Mouse (Mus musculus) MEL (cell line): ENCODE measurements at regions not wholly inside any gene's neighbourhood (a gene's known extent, or its start where the extent isn't known, plus 50 kb on each side); places are given as distances from the start of the nearest gene placed in this dataset.

Experiments
- DNase-seq: peaks from one replicate; pipeline ENCODE4 v3.0.0; 2011; ENCODE audit warnings: low read depth, low spot score
- H3K27ac ChIP-seq: 2 replicates; pipeline ENCODE4 v1.5.1; 2012; ENCODE audit warnings: low read depth, mild to moderate bottlenecking, control low read depth, low read length, moderate library complexity; ENCODE audit not compliant: control insufficient read depth
- H3K27me3 ChIP-seq, 2 experiments: fragments of 150-350 bp in 1 of 2; sonication (generic) in 1 of 2; 2 replicates each; pipeline ENCODE4 v1.6.1; 2012; ENCODE audit warnings: low read length in 2 of 2, mild to moderate bottlenecking in 2 of 2, improper control_type of control experiment in 1 of 2, moderate library complexity in 1 of 2; ENCODE audit not compliant: insufficient read depth in 2 of 2, control insufficient read depth in 1 of 2
- H3K36me3 ChIP-seq, 2 experiments: 2 replicates each; pipeline ENCODE4 v1.6.1; 2012 to 2014; ENCODE audit warnings: low read length in 2 of 2, improper control_type of control experiment in 1 of 2, inconsistent platforms in 1 of 2, mild to moderate bottlenecking in 1 of 2; ENCODE audit not compliant: insufficient read depth in 2 of 2, control insufficient read depth in 1 of 2
- H3K4me1 ChIP-seq, 2 experiments: fragments of 150-350 bp in 1 of 2; sonication (generic) in 1 of 2; 2 replicates each; pipeline ENCODE4 v1.6.1; 2012; ENCODE audit warnings: low read length in 2 of 2, improper control_type of control experiment in 1 of 2, mild to moderate bottlenecking in 1 of 2; ENCODE audit not compliant: insufficient read depth in 2 of 2, control insufficient read depth in 1 of 2
- H3K4me3 ChIP-seq, 2 experiments: fragments of 150-350 bp in 1 of 2; sonication (generic) in 1 of 2; 2 replicates each; pipeline ENCODE4 v1.5.1; 2012; ENCODE audit warnings: low read depth in 2 of 2, low read length in 2 of 2, mild to moderate bottlenecking in 2 of 2, moderate library complexity in 2 of 2, control low read depth in 1 of 2, improper control_type of control experiment in 1 of 2; ENCODE audit not compliant: control insufficient read depth in 1 of 2, insufficient read depth in 1 of 2
- H3K79me2 ChIP-seq: 2 replicates; pipeline ENCODE4 v1.6.1; 2012; ENCODE audit warnings: mild to moderate bottlenecking, low read length, moderate library complexity; ENCODE audit not compliant: control insufficient read depth, poor library complexity, insufficient read depth
- H3K9ac ChIP-seq: 2 replicates; pipeline ENCODE4 v1.6.1; 2012; ENCODE audit warnings: low read depth, mild to moderate bottlenecking, control low read depth, low read length, moderate library complexity; ENCODE audit not compliant: control insufficient read depth, poor library complexity, severe bottlenecking
- H3K9me3 ChIP-seq: fragments of 150-350 bp; sonication (generic); replicated peaks from 2 replicates; pipeline ENCODE4 v1.6.1; 2012; ENCODE audit warnings: mild to moderate bottlenecking, low read length, improper control_type of control experiment, moderate library complexity; ENCODE audit not compliant: insufficient read depth
- BHLHE40 ChIP-seq: IDR thresholded peaks from 2 replicates; pipeline ENCODE4 v1.6.1; 2012; ENCODE audit warnings: low read depth, mild to moderate bottlenecking, inconsistent platforms, low read length, improper control_type of control experiment, borderline replicate concordance
- CHD1 ChIP-seq: IDR thresholded peaks from 2 replicates; pipeline ENCODE4 v1.6.1; 2012; ENCODE audit warnings: low read depth, mild to moderate bottlenecking, inconsistent platforms, low read length, improper control_type of control experiment
- CHD2 ChIP-seq: IDR thresholded peaks from 2 replicates; pipeline ENCODE4 v1.6.1; 2011; ENCODE audit warnings: low read length, improper control_type of control experiment
- CTCF ChIP-seq, 3 experiments: IDR thresholded peaks in 2 of 3; conservative IDR thresholded peaks in 1 of 3; 2 replicates each; pipeline ENCODE4 v1.5.1; 2011 to 2012; ENCODE audit warnings: low read length in 3 of 3, low read depth in 2 of 3, mild to moderate bottlenecking in 2 of 3, improper control_type of control experiment in 1 of 3, inconsistent platforms in 1 of 3, mixed read lengths in 1 of 3, moderate library complexity in 1 of 3; ENCODE audit not compliant: control insufficient read depth in 1 of 3, insufficient read depth in 1 of 3, poor library complexity in 1 of 3, severe bottlenecking in 1 of 3
- E2F4 ChIP-seq: IDR thresholded peaks from 2 replicates; pipeline ENCODE4 v1.6.1; 2011; ENCODE audit warnings: low read depth, low read length, improper control_type of control experiment, borderline replicate concordance
- ELF1 ChIP-seq: IDR thresholded peaks from 2 replicates; pipeline ENCODE4 v1.6.1; 2014; ENCODE audit warnings: low read depth, mild to moderate bottlenecking, inconsistent platforms, low read length, improper control_type of control experiment, moderate library complexity
- EP300 ChIP-seq, 2 experiments: IDR thresholded peaks; 2 replicates each; pipeline ENCODE4 v1.6.1; 2011; ENCODE audit warnings: improper control_type of control experiment in 2 of 2, low read length in 2 of 2, low read depth in 1 of 2, mild to moderate bottlenecking in 1 of 2
- ETS1 ChIP-seq: IDR thresholded peaks from 2 replicates; pipeline ENCODE4 v1.6.1; 2012; ENCODE audit warnings: low read depth, mild to moderate bottlenecking, inconsistent platforms, low read length, improper control_type of control experiment, moderate library complexity
- GATA1 ChIP-seq: IDR thresholded peaks from 2 replicates; pipeline ENCODE4 v1.6.1; 2011; ENCODE audit warnings: low read depth, low read length, improper control_type of control experiment
- HCFC1 ChIP-seq: IDR thresholded peaks from 2 replicates; pipeline ENCODE4 v1.6.1; 2012; ENCODE audit warnings: low read depth, mild to moderate bottlenecking, inconsistent platforms, low read length, improper control_type of control experiment, moderate library complexity
- KAT2A ChIP-seq: conservative IDR thresholded peaks from 2 replicates; pipeline ENCODE4 v1.6.1; 2012; ENCODE audit warnings: low read depth, low read length, improper control_type of control experiment, inconsistent platforms
- MAX ChIP-seq: IDR thresholded peaks from 2 replicates; pipeline ENCODE4 v1.6.1; 2011; ENCODE audit warnings: low read length, improper control_type of control experiment
- MAZ ChIP-seq: IDR thresholded peaks from 2 replicates; pipeline ENCODE4 v1.6.1; 2012; ENCODE audit warnings: low read depth, mild to moderate bottlenecking, inconsistent platforms, low read length, improper control_type of control experiment
- MEF2A ChIP-seq: IDR thresholded peaks from 2 replicates; pipeline ENCODE4 v1.6.1; 2014; ENCODE audit warnings: low read depth, mild to moderate bottlenecking, inconsistent platforms, low read length, improper control_type of control experiment; ENCODE audit not compliant: poor library complexity, insufficient replicate concordance, severe bottlenecking; ENCODE audit errors: extremely low read depth
- MYB ChIP-seq: IDR thresholded peaks from 2 replicates; pipeline ENCODE4 v1.6.1; 2011; ENCODE audit warnings: mild to moderate bottlenecking, low read depth, low read length, improper control_type of control experiment
- MYC ChIP-seq: IDR thresholded peaks from 2 replicates; pipeline ENCODE4 v1.6.1; 2011; ENCODE audit warnings: low read depth, mild to moderate bottlenecking, low read length, improper control_type of control experiment, moderate library complexity
- NELFE ChIP-seq: IDR thresholded peaks from 2 replicates; pipeline ENCODE4 v1.6.1; 2011; ENCODE audit warnings: low read depth, low read length, improper control_type of control experiment
- NRF1 ChIP-seq: IDR thresholded peaks from 2 replicates; pipeline ENCODE4 v1.6.1; 2014; ENCODE audit warnings: low read depth, mild to moderate bottlenecking, inconsistent platforms, low read length, improper control_type of control experiment, moderate library complexity; ENCODE audit not compliant: poor library complexity, insufficient read depth, severe bottlenecking
- POLR2A ChIP-seq, 2 experiments: IDR thresholded peaks; 2 replicates each; pipeline ENCODE4 v1.6.1; 2011 to 2012; ENCODE audit warnings: low read length in 2 of 2, mild to moderate bottlenecking in 2 of 2, control low read depth in 1 of 2, improper control_type of control experiment in 1 of 2, low read depth in 1 of 2, moderate library complexity in 1 of 2; ENCODE audit not compliant: control insufficient read depth in 1 of 2, insufficient read depth in 1 of 2, poor library complexity in 1 of 2
- POLR2AphosphoS5 ChIP-seq: IDR thresholded peaks from 2 replicates; pipeline ENCODE4 v1.6.1; 2012; ENCODE audit warnings: low read depth, borderline replicate concordance, mild to moderate bottlenecking, inconsistent platforms, low read length, moderate library complexity, mixed read lengths
- RAD21 ChIP-seq: IDR thresholded peaks from 2 replicates; pipeline ENCODE4 v1.6.1; 2011; ENCODE audit warnings: mild to moderate bottlenecking, low read depth, low read length, improper control_type of control experiment
- RCOR1 ChIP-seq: IDR thresholded peaks from 2 replicates; pipeline ENCODE4 v1.6.1; 2012; ENCODE audit warnings: low read depth, mild to moderate bottlenecking, inconsistent platforms, low read length, improper control_type of control experiment
- SIN3A ChIP-seq: IDR thresholded peaks from 2 replicates; pipeline ENCODE4 v1.6.1; 2012; ENCODE audit warnings: low read length, improper control_type of control experiment, inconsistent platforms
- TAL1 ChIP-seq: IDR thresholded peaks from 2 replicates; pipeline ENCODE4 v1.6.1; 2012; ENCODE audit warnings: mild to moderate bottlenecking, inconsistent platforms, low read length, moderate library complexity, mixed read lengths
- TBP ChIP-seq: IDR thresholded peaks from 2 replicates; pipeline ENCODE4 v1.8.0; 2011; ENCODE audit warnings: low read depth, low read length, improper control_type of control experiment
- TCF12 ChIP-seq: IDR thresholded peaks from 2 replicates; pipeline ENCODE4 v1.6.1; 2014; ENCODE audit warnings: low read depth, mild to moderate bottlenecking, inconsistent platforms, low read length, improper control_type of control experiment, moderate library complexity
- UBTF ChIP-seq: IDR thresholded peaks from 2 replicates; pipeline ENCODE4 v1.6.1; 2012; ENCODE audit warnings: low read depth, mild to moderate bottlenecking, inconsistent platforms, low read length, improper control_type of control experiment, moderate library complexity, borderline replicate concordance; ENCODE audit not compliant: insufficient read depth
- USF2 ChIP-seq, 2 experiments: IDR thresholded peaks; 2 replicates each; pipeline ENCODE4 v1.6.1; 2011 to 2012; ENCODE audit warnings: improper control_type of control experiment in 2 of 2, low read length in 2 of 2, borderline replicate concordance in 1 of 2, inconsistent platforms in 1 of 2, low read depth in 1 of 2, mild to moderate bottlenecking in 1 of 2; ENCODE audit not compliant: insufficient read depth in 1 of 2
- ZC3H11A ChIP-seq: IDR thresholded peaks from 2 replicates; pipeline ENCODE4 v1.6.1; 2012; ENCODE audit warnings: low read depth, mild to moderate bottlenecking, inconsistent platforms, low read length, improper control_type of control experiment
- ZMIZ1 ChIP-seq: IDR thresholded peaks from 2 replicates; pipeline ENCODE4 v1.6.1; 2012; ENCODE audit warnings: low read depth, mild to moderate bottlenecking, inconsistent platforms, low read length, improper control_type of control experiment, moderate library complexity
- ZNF384 ChIP-seq: IDR thresholded peaks from 2 replicates; pipeline ENCODE4 v1.6.1; 2012; ENCODE audit warnings: low read depth, mild to moderate bottlenecking, inconsistent platforms, low read length, improper control_type of control experiment

DNA sequence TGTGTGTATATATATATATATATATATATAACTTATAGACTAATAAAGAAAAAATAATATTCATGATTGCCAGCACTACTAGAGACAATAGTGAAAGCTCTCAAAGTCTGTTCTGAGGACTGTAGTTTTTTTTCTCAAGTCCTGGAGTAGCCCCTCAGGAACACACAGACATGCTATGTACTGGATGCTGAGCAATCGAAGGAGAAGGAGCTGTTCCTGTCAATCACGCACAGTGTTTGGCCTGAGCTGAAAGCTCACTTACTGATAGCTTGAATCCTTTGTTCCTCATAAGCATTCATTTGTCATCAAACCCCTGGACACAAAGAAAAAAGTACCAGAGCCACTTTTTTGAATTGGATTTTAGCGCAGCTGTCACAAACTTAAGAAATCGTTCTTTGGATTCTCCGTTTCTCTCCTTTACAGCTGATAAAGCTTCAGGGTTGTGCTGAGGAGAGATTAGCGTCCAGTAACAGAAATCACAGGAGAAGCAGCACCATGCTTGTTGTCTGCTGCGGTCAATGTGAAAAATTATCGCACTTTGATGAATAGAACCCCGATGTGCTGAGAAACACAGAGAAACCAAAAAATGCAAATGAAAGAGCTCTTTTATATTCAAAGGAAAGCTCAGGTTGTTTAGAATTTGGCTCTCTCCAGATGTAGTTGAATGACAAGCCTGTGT lies 702.2 kb upstream of the Tyrp1 start:
- DNase-seq: no peak
- no peaks in the 10 kb centered on the region for H3K36me3 ChIP-seq
- no peaks in the 10 kb centered on the region for H3K27me3 ChIP-seq
- TF ChIP-seq ZC3H11A (no peak), TBP (no peak), RAD21 (no peak), ZNF384 (no peak), USF2 (IDR thresholded peaks at IDR 0.05; ENCODE audit: borderline replicate concordance in 1 of 2, insufficient read depth in 1 of 2, low read depth in 1 of 2, low read length in 2 of 2) (no peak), CHD2 (no peak), MYC (no peak), SIN3A (no peak), TAL1 (no peak), TCF12 (no peak), HCFC1 (no peak), MAZ (no peak), BHLHE40 (no peak), NELFE (no peak), UBTF (no peak), ETS1 (no peak), MAX (no peak), E2F4 (no peak), ELF1 (no peak), POLR2AphosphoS5 (no peak)
- no peak overlapping the region for H3K27ac ChIP-seq
- no peak overlapping the region for H3K4me3 ChIP-seq
- no peaks in the 10 kb centered on the region for H3K9me3 ChIP-seq
- no peaks in the 10 kb centered on the region for H3K4me1 ChIP-seq
- no peak overlapping the region for H3K9ac ChIP-seq
- no peaks in the 10 kb centered on the region for H3K79me2 ChIP-seq

DNA sequence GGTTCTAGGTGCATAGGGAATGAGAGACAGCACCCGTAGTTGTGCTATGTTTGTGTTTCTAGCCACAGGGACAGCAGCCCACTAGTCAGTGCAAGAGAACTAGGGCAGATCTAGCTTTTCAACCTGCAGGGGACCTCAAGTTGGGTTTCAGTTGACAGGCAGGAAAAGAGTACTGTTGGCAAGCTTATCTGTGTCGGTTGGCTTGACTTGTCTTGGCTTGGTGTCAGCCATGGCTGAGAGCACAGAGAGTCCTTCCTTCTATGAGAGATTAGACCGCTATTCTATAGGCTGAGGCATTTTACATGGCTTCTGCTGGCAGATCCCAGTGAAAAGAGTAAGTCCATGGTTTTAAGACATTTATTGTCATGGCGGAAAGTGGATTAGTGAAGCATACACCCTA lies 693.7 kb upstream of the Tyrp1 start:
- no peaks in the 10 kb centered on the region for H3K4me1 ChIP-seq
- no peaks in the 10 kb centered on the region for H3K36me3 ChIP-seq
- no peaks in the 10 kb centered on the region for H3K27me3 ChIP-seq
- H3K79me2 ChIP-seq: no peaks in the 10 kb centered on the region
- no peak overlapping the region for H3K4me3 ChIP-seq
- peak; percentile 4 for DNase-seq
- no peak overlapping the region for H3K9ac ChIP-seq
- no peaks in the 10 kb centered on the region for H3K9me3 ChIP-seq
- no peak overlapping the region for H3K27ac ChIP-seq
- no peak for TF ChIP-seq SIN3A
- no peak for TF ChIP-seq MEF2A
- no peak for TF ChIP-seq ZMIZ1
- no peak for TF ChIP-seq EP300 (IDR thresholded peaks at IDR 0.05; ENCODE audit: low read depth in 1 of 2, low read length in 2 of 2)
- no peak for TF ChIP-seq POLR2A (IDR thresholded peaks at IDR 0.05; ENCODE audit: control insufficient read depth in 1 of 2, insufficient read depth in 1 of 2, low read depth in 1 of 2, low read length in 2 of 2, poor library complexity in 1 of 2)
- no peak for TF ChIP-seq ZC3H11A
- no peak for TF ChIP-seq E2F4
- TF ChIP-seq GATA1: no peak
- TF ChIP-seq MYB: no peak
- no peak for TF ChIP-seq RCOR1
- TF ChIP-seq POLR2AphosphoS5: no peak
- TF ChIP-seq NRF1: no peak
- no peak for TF ChIP-seq ZNF384
- TF ChIP-seq CTCF (IDR thresholded peaks at IDR 0.05 in 2 of 3, conservative IDR thresholded peaks at IDR 0.05 in 1 of 3; ENCODE audit: control insufficient read depth in 1 of 3, insufficient read depth in 1 of 3, low read depth in 2 of 3, low read length in 3 of 3, poor library complexity in 1 of 3, severe bottlenecking in 1 of 3): no peak
- no peak for TF ChIP-seq KAT2A
- TF ChIP-seq TAL1: no peak
- no peak for TF ChIP-seq CHD1
- TF ChIP-seq NELFE: no peak
